ENCODE assay signal across 8 mouse cellular contexts in the genomic region with DNA sequence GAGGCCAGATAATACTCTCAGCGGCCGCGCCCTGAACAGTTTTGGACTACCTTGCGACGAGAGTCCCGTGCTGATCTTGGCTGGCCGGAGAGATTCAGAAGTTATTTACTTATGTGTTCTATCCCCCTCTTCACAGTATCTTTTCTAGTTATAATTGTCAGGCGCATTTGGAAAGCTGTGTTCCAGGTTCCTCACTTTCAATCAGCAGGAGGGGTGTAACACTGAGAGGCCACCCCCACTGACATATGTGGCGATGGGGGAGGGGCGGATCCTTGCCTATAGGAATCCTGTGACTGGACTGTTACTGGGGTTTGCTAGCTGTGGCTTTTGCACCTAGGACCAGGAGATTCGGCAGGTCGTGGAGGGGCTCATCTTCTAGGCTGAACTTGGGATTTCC. TPM values are rescaled to one million over a fixed set of nuclear protein-coding genes. Genes with fewer than 3 reads are reported as not detected.
A peak's percentile ranks its signal among the peaks of the same experiment; 100 is the strongest.
DNase-seq lines count a peak whose midpoint lies in the region; ATAC-seq lines count a peak whose summit lies in the region.

No protein-coding gene starts in this region.

- no peaks in the 10 kb centered on the region for H3K36me3 ChIP-seq in forebrain, embryonic 13.5 days (ENCODE audit: poor library complexity, severe bottlenecking)
- H3K36me3 ChIP-seq in intestine, embryonic 16.5 days (ENCODE audit: control insufficient read depth, insufficient read depth, low read length) = no peaks in the 10 kb centered on the region
- no peaks in the 10 kb centered on the region for H3K36me3 ChIP-seq in lung, embryonic 16.5 days (ENCODE audit: control insufficient read depth, insufficient read depth, low read length)

- peak overlapping the region; percentile 75 for H3K4me2 ChIP-seq in forebrain, embryonic 13.5 days
- H3K4me2 ChIP-seq in intestine, embryonic 16.5 days (ENCODE audit: low read depth, low read length) = peak overlapping the region; percentile 95
- H3K4me2 ChIP-seq in lung, embryonic 16.5 days (ENCODE audit: low read depth, low read length) = peak overlapping the region; percentile 72

- DNase-seq in heart, adult 9 months (ENCODE audit: low spot score in 2 of 2) = peak; percentile 17 to 21
- DNase-seq in heart, adult 8-10 months (ENCODE audit: low spot score) = no peak
- DNase-seq in brain, adult 2 months (ENCODE audit: low read depth, low spot score) = peak; percentile 63
- DNase-seq in right cerebral cortex, postnatal 25 days = peak; percentile 53
- DNase-seq in ovary, adult 18-20 months (ENCODE audit: low spot score) = no peak

- no peak for ATAC-seq in forebrain, embryonic 13.5 days
- ATAC-seq in intestine, embryonic 16.5 days = peak; percentile 22; the same call in 1 of the 2 replicates
- ATAC-seq in lung, embryonic 16.5 days (ENCODE audit: low read depth) = no peak

- peaks cover 5% of the 10 kb centered on the region; the same call in 1 of the 2 replicates for H3K9me3 ChIP-seq in forebrain, embryonic 13.5 days (replicated peaks)
- H3K9me3 ChIP-seq in intestine, embryonic 16.5 days (ENCODE audit: control insufficient read depth, low read length) = 0 out of 2 replicates have a peak, but pooled peaks cover 9% of the 10 kb centered on the region
- no peaks in the 10 kb centered on the region; the same call in 1 of the 2 replicates for H3K9me3 ChIP-seq in lung, embryonic 16.5 days (ENCODE audit: control insufficient read depth, low read length)

- peaks cover 42% of the 10 kb centered on the region for H3K4me1 ChIP-seq in forebrain, embryonic 13.5 days
- peaks cover 38% of the 10 kb centered on the region for H3K4me1 ChIP-seq in intestine, embryonic 16.5 days (ENCODE audit: control insufficient read depth, insufficient read depth, low read length)
- peaks cover 40% of the 10 kb centered on the region for H3K4me1 ChIP-seq in lung, embryonic 16.5 days (replicated peaks; ENCODE audit: control insufficient read depth, insufficient read depth, low read length)

- H3K27me3 ChIP-seq in forebrain, embryonic 13.5 days = no peaks in the 10 kb centered on the region
- no peaks in the 10 kb centered on the region for H3K27me3 ChIP-seq in intestine, embryonic 16.5 days (replicated peaks; ENCODE audit: control insufficient read depth, insufficient read depth, low read length)
- no peaks in the 10 kb centered on the region for H3K27me3 ChIP-seq in lung, embryonic 16.5 days (ENCODE audit: control insufficient read depth, insufficient read depth, low read depth, low read length)

- peak overlapping the region; percentile 95 for H3K9ac ChIP-seq in forebrain, embryonic 13.5 days
- peak overlapping the region; percentile 84 for H3K9ac ChIP-seq in intestine, embryonic 16.5 days (ENCODE audit: low read depth, low read length)
- H3K9ac ChIP-seq in lung, embryonic 16.5 days (ENCODE audit: low read length) = peak overlapping the region; percentile 91

- H3K4me3 ChIP-seq in forebrain, embryonic 13.5 days = peak overlapping the region; percentile 89
- H3K4me3 ChIP-seq in intestine, embryonic 16.5 days (ENCODE audit: low read length) = peak overlapping the region; percentile 79
- H3K4me3 ChIP-seq in lung, embryonic 16.5 days (ENCODE audit: low read length) = peak overlapping the region; percentile 86

- 2% methylated on average over 12 of the region's 12 CpGs for WGBS in forebrain, embryonic 13.5 days
- WGBS in intestine, embryonic 16.5 days = 3% methylated on average over 12 of the region's 12 CpGs
- 2% methylated on average over 12 of the region's 12 CpGs for WGBS in lung, embryonic 16.5 days

- peak overlapping the region; percentile 95 for H3K27ac ChIP-seq in forebrain, embryonic 13.5 days
- H3K27ac ChIP-seq in intestine, embryonic 16.5 days (ENCODE audit: low read length) = peak overlapping the region; percentile 86
- H3K27ac ChIP-seq in lung, embryonic 16.5 days (ENCODE audit: low read length) = peak overlapping the region; percentile 84

RNA-seq across cellular contexts. Expression of a gene that starts 1.1 kb away (rescaled TPM):
- total RNA-seq in heart, adult 8-10 months (2022) = 1 to 10 TPM; 1.4 to 2.2 (median 1.9) TPM
- polyA plus RNA-seq in forebrain, embryonic 13.5 days (2015; fragmentation: Nextera tagmentation; extraction: Ambion mirVana) = 7.2 and 9.0 TPM in 2 replicates
- polyA plus RNA-seq in intestine, embryonic 16.5 days (2015; fragmentation: Nextera tagmentation; extraction: Ambion mirVana) = 5.3 and 5.5 TPM in 2 replicates
- polyA plus RNA-seq in lung, embryonic 16.5 days (2015; fragmentation: Nextera tagmentation; extraction: Ambion mirVana) = 4.1 and 4.5 TPM in 2 replicates

RNA-seq across cellular contexts. Expression of a gene that starts 26.1 kb away (rescaled TPM):
- total RNA-seq in heart, adult 8-10 months (2022) = under 1 TPM in 3 of 4 experiments, not detected in 1; 0.14 to 0.44 (median 0.22) TPM
- polyA plus RNA-seq in forebrain, embryonic 13.5 days (2015; fragmentation: Nextera tagmentation; extraction: Ambion mirVana) = 1.4 and 1.9 TPM in 2 replicates
- polyA plus RNA-seq in intestine, embryonic 16.5 days (2015; fragmentation: Nextera tagmentation; extraction: Ambion mirVana) = 0.48 and 0.49 TPM in 2 replicates
- 0.16 and 0.20 TPM in 2 replicates for polyA plus RNA-seq in lung, embryonic 16.5 days (2015; fragmentation: Nextera tagmentation; extraction: Ambion mirVana)

RNA-seq across cellular contexts. Expression of a gene that starts 32.0 kb away (rescaled TPM):
- 100 to 1,000 TPM; 107 to 119 (median 114) TPM for total RNA-seq in heart, adult 8-10 months (2022)
- 359 and 360 TPM in 2 replicates for polyA plus RNA-seq in forebrain, embryonic 13.5 days (2015; fragmentation: Nextera tagmentation; extraction: Ambion mirVana)
- polyA plus RNA-seq in intestine, embryonic 16.5 days (2015; fragmentation: Nextera tagmentation; extraction: Ambion mirVana) = 358 and 374 TPM in 2 replicates
- 330 and 339 TPM in 2 replicates for polyA plus RNA-seq in lung, embryonic 16.5 days (2015; fragmentation: Nextera tagmentation; extraction: Ambion mirVana)

RNA-seq across cellular contexts. Expression of a gene that starts 41.4 kb away (rescaled TPM):
- 1 to 10 TPM; 1.2 to 2.7 (median 1.7) TPM for total RNA-seq in heart, adult 8-10 months (2022)
- 14.2 and 15.4 TPM in 2 replicates for polyA plus RNA-seq in forebrain, embryonic 13.5 days (2015; fragmentation: Nextera tagmentation; extraction: Ambion mirVana)
- 14.5 and 15.2 TPM in 2 replicates for polyA plus RNA-seq in intestine, embryonic 16.5 days (2015; fragmentation: Nextera tagmentation; extraction: Ambion mirVana)
- 8.5 and 9.7 TPM in 2 replicates for polyA plus RNA-seq in lung, embryonic 16.5 days (2015; fragmentation: Nextera tagmentation; extraction: Ambion mirVana)

Comparison
In these comparisons a context has a peak if more than half of its experiments do, and no peak if none do; other contexts are left out.
1. DNase-seq: peak in heart, adult 9 months (2 of 2), brain, adult 2 months (single experiment) and right cerebral cortex, postnatal 25 days (single experiment); none in heart, adult 8-10 months (single experiment) and ovary, adult 18-20 months (single experiment).
2. Peak in every context shown above with its lines, with median percentiles within 50 percentile points of each other: H3K27ac ChIP-seq, H3K4me2 ChIP-seq, H3K4me3 ChIP-seq and H3K9ac ChIP-seq.